Mouse (Mus musculus): Measurements from ENCODE around the gene Eif4b. TPM values are rescaled to one million over a fixed set of nuclear protein-coding genes. Genes with fewer than 3 reads are reported as not detected.

The Eif4b gene
- polyA plus RNA-seq, 1 experiment = 99.3 TPM

- Histone ChIP-seq H3K4me3 (ENCODE audit: control insufficient read depth, insufficient read depth, low read length) (no peak overlapping the region), H3K27ac (ENCODE audit: control insufficient read depth, insufficient read depth, low read length) (no peak overlapping the region), H3K4me1 (replicated peaks; ENCODE audit: control insufficient read depth, insufficient read depth, low read length) (peaks cover 18% of the 10 kb centered on the region), H3K27me3 (ENCODE audit: control insufficient read depth, insufficient read depth, low read length) (no peaks in the 10 kb centered on the region), H3K36me3 (ENCODE audit: control insufficient read depth, insufficient read depth, low read length) (no peaks in the 10 kb centered on the region)
- TF ChIP-seq CTCF (IDR thresholded peaks at IDR 0.05; ENCODE audit: borderline replicate concordance, control insufficient read depth, extremely low read depth, insufficient read depth, low read length, poor library complexity) (peak; percentile 50; the same call in 1 of the 2 replicates), POLR2A (IDR thresholded peaks at IDR 0.05; ENCODE audit: control insufficient read depth, extremely low read depth, insufficient read depth, low read length, poor library complexity) (no peak)
- DNase-seq = peak; percentile 75
- WGBS = 54% methylated on average over 18 of the region's 18 CpGs
Measured at GRCm38 (mm10) chr15:102108651-102109525, 35.3 kb downstream of the Eif4b start.

DNA sequence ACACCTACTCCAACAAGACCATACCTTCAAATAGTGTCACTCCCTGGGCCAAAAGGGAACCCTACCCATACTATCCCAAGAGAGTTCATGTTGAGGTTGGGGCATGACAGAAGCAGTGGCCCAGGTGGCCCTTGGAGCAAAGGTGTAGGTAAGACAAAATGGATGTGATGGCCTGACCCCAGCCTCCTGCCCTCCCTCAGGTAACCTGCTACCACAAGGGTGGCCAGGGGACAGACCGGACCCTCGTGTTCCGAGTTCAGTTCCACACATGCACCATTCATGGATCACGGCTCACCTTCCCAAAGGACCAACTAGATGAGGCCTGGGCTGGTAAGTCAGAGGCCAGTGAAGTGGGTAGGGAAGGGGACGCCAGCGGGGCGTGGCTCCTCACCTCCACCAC, 36.7 kb downstream of the Eif4b start:
- Histone ChIP-seq H3K4me1 (replicated peaks; ENCODE audit: control insufficient read depth, insufficient read depth, low read length) (peaks cover 18% of the 10 kb centered on the region), H3K27ac (ENCODE audit: control insufficient read depth, insufficient read depth, low read length) (no peak overlapping the region), H3K27me3 (ENCODE audit: control insufficient read depth, insufficient read depth, low read length) (no peaks in the 10 kb centered on the region), H3K4me3 (ENCODE audit: control insufficient read depth, insufficient read depth, low read length) (no peak overlapping the region), H3K36me3 (ENCODE audit: control insufficient read depth, insufficient read depth, low read length) (no peaks in the 10 kb centered on the region)
- WGBS = 96% methylated on average over 7 of the region's 7 CpGs
- no peak for DNase-seq
- TF ChIP-seq POLR2A (IDR thresholded peaks at IDR 0.05; ENCODE audit: control insufficient read depth, extremely low read depth, insufficient read depth, low read length, poor library complexity) (no peak), CTCF (IDR thresholded peaks at IDR 0.05; ENCODE audit: borderline replicate concordance, control insufficient read depth, extremely low read depth, insufficient read depth, low read length, poor library complexity) (no peak)

DNA sequence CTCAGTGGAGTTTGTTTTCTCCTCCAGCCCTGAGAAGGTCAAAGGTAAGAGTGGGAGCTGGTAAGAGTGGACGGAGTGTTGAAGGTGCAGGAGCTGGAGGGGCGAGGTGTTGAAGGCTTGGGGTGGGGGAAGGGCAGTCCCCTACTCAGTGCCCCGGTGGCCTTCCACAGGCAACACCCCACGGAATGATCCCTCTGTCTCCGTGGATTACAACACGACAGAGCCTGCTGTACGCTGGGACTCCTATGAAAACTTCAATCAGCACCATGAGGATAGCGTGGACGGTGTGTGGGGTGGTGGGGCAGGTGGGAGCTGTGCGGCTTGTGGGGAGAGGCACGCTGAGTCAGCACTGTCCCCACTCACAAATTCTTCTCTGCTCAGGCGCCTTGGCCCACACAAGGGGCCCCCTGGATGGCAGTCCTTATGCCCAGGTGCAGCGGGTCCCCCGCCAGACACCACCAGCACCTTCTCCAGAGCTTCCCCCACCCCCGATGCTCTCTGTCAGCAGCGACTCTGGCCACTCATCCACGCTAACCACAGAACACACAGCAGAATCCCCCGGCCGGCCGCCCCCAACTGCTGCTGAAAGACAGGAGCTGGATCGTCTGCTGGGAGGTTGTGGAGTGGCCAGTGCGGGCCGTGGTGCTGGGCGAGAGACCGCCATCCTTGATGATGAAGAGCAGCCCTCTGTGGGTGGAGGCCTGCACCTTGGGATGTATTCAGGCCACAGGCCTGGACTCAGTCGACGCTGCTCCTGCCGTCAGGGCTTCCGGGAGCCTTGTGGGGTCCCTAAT, 37.3 kb downstream of the Eif4b start:
- peaks cover 21% of the 10 kb centered on the region for H3K4me1 ChIP-seq (replicated peaks; ENCODE audit: control insufficient read depth, insufficient read depth, low read length)
- WGBS = 65% methylated on average over 29 of the region's 29 CpGs
- TF ChIP-seq CTCF (IDR thresholded peaks at IDR 0.05; ENCODE audit: borderline replicate concordance, control insufficient read depth, extremely low read depth, insufficient read depth, low read length, poor library complexity) (no peak), POLR2A (IDR thresholded peaks at IDR 0.05; ENCODE audit: control insufficient read depth, extremely low read depth, insufficient read depth, low read length, poor library complexity) (no peak)
- DNase-seq = no peak
- no peak overlapping the region for H3K4me3 ChIP-seq (ENCODE audit: control insufficient read depth, insufficient read depth, low read length)
- no peaks in the 10 kb centered on the region for H3K36me3 ChIP-seq (ENCODE audit: control insufficient read depth, insufficient read depth, low read length)
- no peak overlapping the region for H3K27ac ChIP-seq (ENCODE audit: control insufficient read depth, insufficient read depth, low read length)
- H3K27me3 ChIP-seq (ENCODE audit: control insufficient read depth, insufficient read depth, low read length) = no peaks in the 10 kb centered on the region

DNA sequence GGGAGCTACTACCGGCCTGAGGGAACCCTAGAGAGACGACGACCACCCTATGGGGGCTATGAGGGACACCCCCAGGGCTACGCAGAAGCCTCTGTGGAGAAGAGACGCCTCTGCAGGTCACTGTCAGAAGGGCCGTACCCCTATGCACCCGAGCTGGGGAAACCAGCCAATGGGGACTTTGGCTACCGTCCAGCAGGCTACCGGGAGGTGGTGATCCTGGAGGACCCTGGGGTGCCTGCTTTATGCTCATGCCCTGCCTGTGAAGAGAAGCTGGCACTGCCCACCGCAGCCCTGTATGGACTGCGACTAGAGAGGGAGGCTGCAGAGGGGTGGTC, 37.9 kb downstream of the Eif4b start:
- Histone ChIP-seq H3K27ac (ENCODE audit: control insufficient read depth, insufficient read depth, low read length) (no peak overlapping the region), H3K36me3 (ENCODE audit: control insufficient read depth, insufficient read depth, low read length) (no peaks in the 10 kb centered on the region), H3K4me3 (ENCODE audit: control insufficient read depth, insufficient read depth, low read length) (no peak overlapping the region), H3K4me1 (replicated peaks; ENCODE audit: control insufficient read depth, insufficient read depth, low read length) (peaks cover 23% of the 10 kb centered on the region), H3K27me3 (ENCODE audit: control insufficient read depth, insufficient read depth, low read length) (no peaks in the 10 kb centered on the region)
- DNase-seq = no peak
- TF ChIP-seq CTCF (IDR thresholded peaks at IDR 0.05; ENCODE audit: borderline replicate concordance, control insufficient read depth, extremely low read depth, insufficient read depth, low read length, poor library complexity) (no peak), POLR2A (IDR thresholded peaks at IDR 0.05; ENCODE audit: control insufficient read depth, extremely low read depth, insufficient read depth, low read length, poor library complexity) (no peak)
- WGBS = 98% methylated on average over 11 of the region's 11 CpGs

- H3K4me3 ChIP-seq (ENCODE audit: control insufficient read depth, insufficient read depth, low read length) = no peak overlapping the region
- H3K36me3 ChIP-seq (ENCODE audit: control insufficient read depth, insufficient read depth, low read length) = peaks cover 6% of the 10 kb centered on the region
- no peak for DNase-seq
- H3K27ac ChIP-seq (ENCODE audit: control insufficient read depth, insufficient read depth, low read length) = no peak overlapping the region
- TF ChIP-seq POLR2A (IDR thresholded peaks at IDR 0.05; ENCODE audit: control insufficient read depth, extremely low read depth, insufficient read depth, low read length, poor library complexity) (no peak), CTCF (IDR thresholded peaks at IDR 0.05; ENCODE audit: borderline replicate concordance, control insufficient read depth, extremely low read depth, insufficient read depth, low read length, poor library complexity) (no peak)
- no peaks in the 10 kb centered on the region for H3K27me3 ChIP-seq (ENCODE audit: control insufficient read depth, insufficient read depth, low read length)
- 93% methylated on average over 6 of the region's 6 CpGs for whole genome bisulfite sequencing
- H3K4me1 ChIP-seq (replicated peaks; ENCODE audit: control insufficient read depth, insufficient read depth, low read length) = peaks cover 18% of the 10 kb centered on the region; the same call in 1 of the 2 replicates
Measured at GRCm38 (mm10) chr15:102112181-102112580, 38.6 kb downstream of the Eif4b start.

GRCm38 (mm10) chr15:102112827-102113226, 39.3 kb downstream of the Eif4b start:
- Histone ChIP-seq H3K4me3 (ENCODE audit: control insufficient read depth, insufficient read depth, low read length) (no peak overlapping the region), H3K27me3 (ENCODE audit: control insufficient read depth, insufficient read depth, low read length) (no peaks in the 10 kb centered on the region), H3K4me1 (replicated peaks; ENCODE audit: control insufficient read depth, insufficient read depth, low read length) (peaks cover 14% of the 10 kb centered on the region; the same call in 1 of the 2 replicates), H3K36me3 (ENCODE audit: control insufficient read depth, insufficient read depth, low read length) (peaks cover 12% of the 10 kb centered on the region), H3K27ac (ENCODE audit: control insufficient read depth, insufficient read depth, low read length) (no peak overlapping the region)
- WGBS = 64% methylated on average over 8 of the region's 8 CpGs
- DNase-seq = no peak
- TF ChIP-seq POLR2A (IDR thresholded peaks at IDR 0.05; ENCODE audit: control insufficient read depth, extremely low read depth, insufficient read depth, low read length, poor library complexity) (no peak), CTCF (IDR thresholded peaks at IDR 0.05; ENCODE audit: borderline replicate concordance, control insufficient read depth, extremely low read depth, insufficient read depth, low read length, poor library complexity) (no peak)

All from thymus, adult 2 months (tissue).